Mouse (Mus musculus) midbrain, embryonic 16.5 days (tissue): ENCODE measurements around the gene Chst8. TPM values are rescaled to one million over a fixed set of nuclear protein-coding genes. Genes with fewer than 3 reads are reported as not detected.
A peak's percentile ranks its signal among the peaks of the same experiment; 100 is the strongest.

Experiments used
- ATAC-seq: fragments of 200-750 bp; cut with Nextera tagmentation; 2 replicates; pipeline ENCODE4 v1.8.0; 2017; ENCODE audit warnings: moderate TSS enrichment
- H3K27ac ChIP-seq: fragments of 300-500 bp; sonication (generic); 2 replicates; pipeline ENCODE4 v1.5.1; 2014; ENCODE audit warnings: mild to moderate bottlenecking, low read length, mixed read lengths
- H3K27me3 ChIP-seq: fragments of 300-500 bp; sonication (generic); 2 replicates; pipeline ENCODE4 v1.6.1; 2014; ENCODE audit warnings: low read depth, low read length, mixed read lengths; ENCODE audit not compliant: control insufficient read depth, insufficient read depth
- H3K36me3 ChIP-seq: fragments of 300-500 bp; sonication (generic); 2 replicates; pipeline ENCODE4 v1.6.1; 2014; ENCODE audit warnings: mild to moderate bottlenecking, low read length, moderate library complexity, mixed read lengths; ENCODE audit not compliant: control insufficient read depth, insufficient read depth
- H3K4me1 ChIP-seq: fragments of 300-500 bp; sonication (generic); 2 replicates; pipeline ENCODE4 v1.6.1; 2014; ENCODE audit warnings: mild to moderate bottlenecking, low read length, mixed read lengths; ENCODE audit not compliant: control insufficient read depth, insufficient read depth
- H3K4me2 ChIP-seq: fragments of 300-500 bp; sonication (generic); 2 replicates; pipeline ENCODE4 v1.6.1; 2014; ENCODE audit warnings: mild to moderate bottlenecking, low read length, mixed read lengths
- H3K4me3 ChIP-seq: fragments of 300-500 bp; sonication (generic); 2 replicates; pipeline ENCODE4 v1.5.1; 2014; ENCODE audit warnings: low read depth, mild to moderate bottlenecking, low read length, moderate library complexity, mixed read lengths
- H3K9ac ChIP-seq: fragments of 300-500 bp; sonication (generic); 2 replicates; pipeline ENCODE4 v1.6.1; 2014; ENCODE audit warnings: low read depth, low read length, mixed read lengths
- H3K9me3 ChIP-seq: fragments of 300-500 bp; sonication (generic); replicated peaks from 2 replicates; pipeline ENCODE4 v1.6.1; 2014; ENCODE audit warnings: mild to moderate bottlenecking, low read length, mixed read lengths; ENCODE audit not compliant: control insufficient read depth, poor library complexity, severe bottlenecking
- WGBS: fragments of 180-500 bp; shearing (Covaris S2); extraction: QIAGEN DNeasy Blood & Tissue Kit; methylation state at CpG from one replicate; pipeline ENCODE4 v1.1.7; 2014; 5-methylcytosine and 5-hydroxymethylcytosine counted together
- polyA plus RNA-seq: library from polyadenylated mRNA; unstranded; fragments of >200 nt; fragmentation: Nextera tagmentation; extraction: Ambion mirVana; gene quantifications from 2 replicates; pipeline ENCODE4 v1.2.1, GENCODE M21; 2015

The Chst8 gene
- polyA plus RNA-seq, 1 experiment from 2014 or later, result 12.7 TPM

DNA sequence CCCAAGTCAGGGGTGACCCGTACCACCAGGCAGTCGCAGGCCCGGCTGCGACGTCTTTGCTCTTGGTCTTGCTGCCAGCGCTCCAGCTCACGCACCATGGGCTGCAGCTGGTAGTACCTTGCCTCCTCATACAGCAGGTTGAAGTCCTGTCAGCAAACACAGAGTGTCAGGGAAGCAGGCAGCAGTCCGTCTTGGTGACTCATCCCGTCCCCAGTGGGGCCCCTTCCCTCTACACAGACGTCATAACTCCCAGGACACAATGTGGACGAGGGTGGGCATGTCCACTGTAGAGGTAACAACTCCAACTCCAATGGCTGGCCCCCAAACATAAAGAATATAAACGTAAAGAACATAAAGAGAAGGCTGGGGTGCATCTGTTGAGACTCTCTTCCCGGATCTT lies 170.5 kb downstream of the Chst8 start:
- Histone ChIP-seq H3K36me3 (peaks cover 21% of the 10 kb centered on the region), H3K9ac (no peak overlapping the region), H3K4me1 (peaks cover 8% of the 10 kb centered on the region; the same call in 1 of the 2 replicates), H3K27ac (no peak overlapping the region), H3K27me3 (no peaks in the 10 kb centered on the region), H3K4me3 (no peak overlapping the region), H3K9me3 (no peaks in the 10 kb centered on the region), H3K4me2 (no peak overlapping the region)
- 86% methylated on average over 13 of the region's 13 CpGs for WGBS
- no peak for ATAC-seq

DNA sequence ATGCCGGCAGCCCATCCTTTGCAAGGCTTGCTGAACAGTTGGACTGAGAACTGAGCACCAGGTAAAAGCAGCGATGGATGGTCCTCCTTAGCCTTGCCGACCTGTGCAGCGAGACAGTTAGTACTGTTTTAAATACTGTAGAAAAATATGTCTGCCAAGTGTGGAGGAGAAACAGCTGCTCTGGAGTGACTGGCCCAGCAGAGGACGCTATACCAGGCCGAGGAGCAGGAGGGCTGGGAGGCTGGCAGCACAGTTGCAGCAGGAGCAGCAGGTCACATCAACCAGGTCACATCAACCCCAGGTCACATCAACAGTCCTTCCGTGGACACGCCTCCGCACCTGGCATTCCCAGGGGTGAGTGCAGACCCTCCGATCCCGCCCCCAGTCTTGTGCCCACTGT lies 172.7 kb downstream of the Chst8 start:
- peaks cover 21% of the 10 kb centered on the region for H3K36me3 ChIP-seq
- H3K4me1 ChIP-seq, result peaks cover 6% of the 10 kb centered on the region; the same call in 1 of the 2 replicates
- no peak overlapping the region for H3K9ac ChIP-seq
- no peak for ATAC-seq
- H3K27me3 ChIP-seq, result no peaks in the 10 kb centered on the region
- no peak overlapping the region for H3K27ac ChIP-seq
- 85% methylated on average over 11 of the region's 11 CpGs for WGBS
- no peaks in the 10 kb centered on the region for H3K9me3 ChIP-seq
- no peak overlapping the region for H3K4me3 ChIP-seq
- no peak overlapping the region for H3K4me2 ChIP-seq

DNA sequence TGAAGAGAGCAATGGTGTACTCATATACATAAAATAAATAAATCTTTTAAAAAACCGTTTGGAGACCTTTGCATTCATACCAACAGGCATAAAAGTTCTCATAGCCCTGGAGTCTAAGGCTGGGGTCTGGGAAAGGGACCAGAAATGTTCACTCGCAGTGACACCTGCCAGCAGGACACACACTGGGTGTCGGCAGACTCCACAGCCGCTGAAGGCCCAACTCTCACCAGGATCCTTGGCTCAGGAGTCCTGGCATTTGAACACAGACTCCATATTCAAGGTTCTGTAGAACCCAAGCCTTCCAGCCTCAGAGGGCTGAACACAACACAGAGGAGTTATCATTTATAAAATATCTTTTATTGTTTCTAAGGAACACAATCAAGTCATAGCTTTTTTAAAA lies 175.8 kb downstream of the Chst8 start:
- Histone ChIP-seq H3K9me3 (no peaks in the 10 kb centered on the region), H3K36me3 (peaks cover 21% of the 10 kb centered on the region), H3K4me3 (no peak overlapping the region), H3K4me1 (no peaks in the 10 kb centered on the region), H3K27ac (no peak overlapping the region), H3K9ac (no peak overlapping the region), H3K4me2 (no peak overlapping the region), H3K27me3 (no peaks in the 10 kb centered on the region)
- WGBS, result 86% methylated on average over 4 of the region's 4 CpGs
- no peak for ATAC-seq

DNA sequence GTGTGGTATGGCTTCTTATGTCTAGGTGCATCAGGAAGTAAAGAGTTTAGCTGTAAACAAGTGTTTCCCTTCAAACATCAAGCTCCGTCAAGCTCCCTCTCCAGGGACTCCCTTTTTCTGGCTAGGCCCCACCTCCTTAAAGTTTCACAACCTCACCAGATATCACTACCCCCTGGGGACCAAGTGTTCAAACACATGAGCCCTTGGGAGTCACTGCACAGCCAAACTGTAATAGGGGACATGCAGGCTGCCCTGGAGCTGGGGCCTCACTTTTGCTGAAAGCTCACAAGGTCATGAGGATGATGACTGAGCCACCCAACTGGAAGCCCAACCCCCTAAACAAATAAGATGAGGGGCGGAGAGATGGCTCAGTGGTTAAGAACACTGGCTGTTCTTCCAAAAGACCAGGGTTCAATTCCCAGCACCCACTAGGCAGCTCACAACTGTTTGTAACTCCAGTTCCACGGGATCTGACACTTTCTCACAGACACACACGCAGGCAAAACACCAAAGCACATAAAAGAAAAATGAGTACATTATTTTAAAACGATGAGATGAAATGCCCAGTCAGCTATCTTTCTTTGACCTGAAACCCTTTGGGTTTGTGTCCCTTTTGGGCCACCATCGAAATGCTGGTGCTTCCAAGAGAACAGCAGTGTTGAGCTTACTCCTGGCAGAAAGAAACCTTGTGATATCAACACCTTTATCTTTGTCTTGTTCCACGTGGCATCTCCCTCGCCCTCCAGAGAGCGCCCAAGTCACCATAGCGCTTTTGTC lies 179.4 kb downstream of the Chst8 start:
- 86% methylated on average over 10 of the region's 10 CpGs for WGBS
- no peak for ATAC-seq
- no peak overlapping the region for H3K4me2 ChIP-seq
- H3K9me3 ChIP-seq, result no peaks in the 10 kb centered on the region
- H3K4me3 ChIP-seq, result no peak overlapping the region
- no peaks in the 10 kb centered on the region for H3K36me3 ChIP-seq
- peaks cover 10% of the 10 kb centered on the region; the same call in 1 of the 2 replicates for H3K4me1 ChIP-seq
- no peak overlapping the region for H3K27ac ChIP-seq
- no peaks in the 10 kb centered on the region for H3K27me3 ChIP-seq
- no peak overlapping the region for H3K9ac ChIP-seq

DNA sequence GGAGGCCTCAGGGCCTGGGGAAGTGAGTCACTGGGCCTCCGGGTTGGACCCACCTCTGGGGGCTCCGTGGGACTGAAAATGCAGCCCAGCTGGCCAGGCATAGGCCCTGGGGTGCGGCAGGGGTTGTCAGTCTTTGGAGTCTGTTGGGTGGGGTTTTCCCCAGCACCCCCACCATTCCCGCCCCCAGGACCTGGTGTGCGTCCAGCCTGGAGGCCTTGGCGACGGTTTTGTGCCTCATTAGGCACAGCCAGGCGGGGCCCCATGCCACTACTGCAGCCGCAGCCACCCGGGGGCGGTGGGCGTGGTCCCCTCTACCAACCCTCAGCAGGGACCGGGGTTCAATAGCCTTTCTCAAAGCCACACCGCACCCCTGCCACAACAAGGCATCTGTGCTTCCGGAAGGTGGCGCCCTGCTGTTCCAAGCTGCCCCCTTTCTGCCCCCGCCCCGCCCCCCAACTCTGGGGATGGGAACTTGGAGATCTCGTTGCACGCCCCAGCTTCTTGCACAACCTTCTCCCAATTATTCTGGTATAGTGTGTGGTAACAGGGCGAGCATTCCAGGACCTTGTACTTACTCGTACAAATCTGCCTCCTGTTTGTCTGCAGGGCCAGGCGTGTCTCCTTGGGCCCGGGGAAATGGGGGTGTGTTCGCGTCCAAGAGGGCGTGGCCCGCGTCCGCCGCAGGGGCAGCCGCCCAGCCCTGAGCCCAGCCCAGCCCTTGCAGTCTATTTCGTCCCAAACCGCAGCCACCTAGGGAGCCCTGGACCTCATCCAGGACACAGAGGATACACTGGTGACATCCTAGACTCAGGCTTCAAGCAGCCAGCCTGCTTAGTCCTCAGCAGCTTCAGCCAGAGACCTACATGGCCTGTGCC lies 182.1 kb downstream of the Chst8 start:
- peak; percentile 73 for ATAC-seq
- 1% methylated on average over 34 of the region's 34 CpGs for WGBS
- Histone ChIP-seq H3K4me1 (peaks cover 10% of the 10 kb centered on the region; the same call in 1 of the 2 replicates), H3K9me3 (no peaks in the 10 kb centered on the region), H3K36me3 (no peaks in the 10 kb centered on the region), H3K4me3 (peak overlapping the region; percentile 31), H3K4me2 (peak overlapping the region; percentile 66), H3K9ac (peak overlapping the region; percentile 60), H3K27me3 (no peaks in the 10 kb centered on the region), H3K27ac (peak overlapping the region; percentile 49)

DNA sequence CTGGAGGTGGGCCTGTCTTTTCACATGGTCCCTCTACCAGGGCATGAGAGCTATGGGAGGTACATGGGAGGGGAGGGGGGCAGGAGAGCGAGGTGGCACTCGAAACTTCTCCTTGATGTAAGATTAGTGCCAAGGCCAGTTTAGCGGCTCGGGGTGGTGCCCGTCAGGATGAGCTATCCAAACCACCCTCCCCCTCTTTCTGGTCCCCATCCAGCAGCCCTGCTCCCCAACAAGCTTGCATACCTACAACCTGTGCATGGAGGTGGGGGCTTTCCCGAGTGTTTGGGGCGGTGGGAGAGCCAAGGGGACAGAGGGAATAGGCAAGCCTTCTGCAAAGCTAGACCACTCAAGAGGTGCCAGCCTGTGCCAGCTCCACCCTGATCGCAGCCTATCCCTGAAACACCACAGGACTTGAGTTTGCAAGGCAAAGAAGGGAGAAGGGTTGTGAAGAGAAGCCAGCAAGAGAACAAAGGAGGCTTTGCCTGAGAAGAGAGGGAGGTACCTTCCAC lies 182.8 kb downstream of the Chst8 start:
- H3K4me3 ChIP-seq, result peak overlapping the region; percentile 31
- WGBS, result 33% methylated on average over 8 of the region's 8 CpGs
- H3K27ac ChIP-seq, result peak overlapping the region; percentile 49
- peak overlapping the region; percentile 66 for H3K4me2 ChIP-seq
- peak overlapping the region; percentile 60 for H3K9ac ChIP-seq
- no peaks in the 10 kb centered on the region for H3K36me3 ChIP-seq
- H3K9me3 ChIP-seq, result no peaks in the 10 kb centered on the region
- H3K27me3 ChIP-seq, result no peaks in the 10 kb centered on the region
- H3K4me1 ChIP-seq, result peaks cover 10% of the 10 kb centered on the region; the same call in 1 of the 2 replicates
- ATAC-seq, result peak; percentile 27; the same call in 1 of the 2 replicates

Other genes with a start within 250 kb of the Chst8 start
- 24.8 and 26.5 TPM in 2 replicates for gene Kctd15, start 156.0 kb downstream of the Chst8 start, polyA plus RNA-seq
- gene Pepd, start 99.7 kb upstream of the Chst8 start, polyA plus RNA-seq, result 62.7 and 68.6 TPM in 2 replicates
- gene Cebpg, start 243.9 kb upstream of the Chst8 start, polyA plus RNA-seq, result 24.2 and 27.3 TPM in 2 replicates